Mouse (Mus musculus): ENCODE measurements around the gene Pim3.
"Not testable (repeated sequence)": the region's sequence is repeated elsewhere in the genome, so short reads cannot be mapped to it uniquely, and the experiment has no call there.

Gene Pim3

GRCm38 (mm10) chr15:88861772-88862622, at the start of gene Pim3:
Pim3 (plus strand) TSS chr15:88862186.
- DNase-seq (ENCODE audit: low spot score), result peak; percentile 95

GRCm38 (mm10) chr15:88813262-88813661, 48.7 kb upstream of the Pim3 start:
- no peak for DNase-seq (ENCODE audit: low spot score)

GRCm38 (mm10) chr15:88813873-88814272, 48.1 kb upstream of the Pim3 start:
- not testable (repeated sequence) for DNase-seq (ENCODE audit: low spot score)

GRCm38 (mm10) chr15:88814411-88815047, 47.5 kb upstream of the Pim3 start:
- no peak for DNase-seq (ENCODE audit: low spot score)

- no peak for DNase-seq (ENCODE audit: low spot score)
Measured at GRCm38 (mm10) chr15:88815196-88815700, 46.7 kb upstream of the Pim3 start.

GRCm38 (mm10) chr15:88819026-88819905, 42.7 kb upstream of the Pim3 start, which contains the start of the genes Alg12 and Creld2:
Alg12 (minus strand) TSS chr15:88819318.
Creld2 (plus strand) TSS chr15:88819646.
- DNase-seq (ENCODE audit: low spot score), result peak; percentile 99

GRCm38 (mm10) chr15:88819906-88820303, 42.1 kb upstream of the Pim3 start:
- no peak for DNase-seq (ENCODE audit: low spot score)

GRCm38 (mm10) chr15:88821403-88821802, 40.6 kb upstream of the Pim3 start:
- DNase-seq (ENCODE audit: low spot score), result no peak

- DNase-seq (ENCODE audit: low spot score), result no peak
Measured at GRCm38 (mm10) chr15:88822513-88822912, 39.5 kb upstream of the Pim3 start.

GRCm38 (mm10) chr15:88823376-88823775, 38.6 kb upstream of the Pim3 start:
- no peak for DNase-seq (ENCODE audit: low spot score)

GRCm38 (mm10) chr15:88827466-88827865, 34.5 kb upstream of the Pim3 start:
- no peak for DNase-seq (ENCODE audit: low spot score)

- peak; percentile 75 for DNase-seq (ENCODE audit: low spot score)
Measured at GRCm38 (mm10) chr15:88827991-88828799, 33.8 kb upstream of the Pim3 start.

GRCm38 (mm10) chr15:88828800-88829705, 32.9 kb upstream of the Pim3 start:
- peak; percentile 93 for DNase-seq (ENCODE audit: low spot score)

- no peak for DNase-seq (ENCODE audit: low spot score)
Measured at GRCm38 (mm10) chr15:88829791-88830440, 32.1 kb upstream of the Pim3 start.

- no peak for DNase-seq (ENCODE audit: low spot score)
Measured at GRCm38 (mm10) chr15:88830696-88831095, 31.3 kb upstream of the Pim3 start.

GRCm38 (mm10) chr15:88831482-88831881, 30.5 kb upstream of the Pim3 start:
- DNase-seq (ENCODE audit: low spot score), result peak; percentile 79

- DNase-seq (ENCODE audit: low spot score), result no peak
Measured at GRCm38 (mm10) chr15:88832536-88832935, 29.4 kb upstream of the Pim3 start.

GRCm38 (mm10) chr15:88836031-88836430, 26.0 kb upstream of the Pim3 start:
- no peak for DNase-seq (ENCODE audit: low spot score)

- no peak for DNase-seq (ENCODE audit: low spot score)
Measured at GRCm38 (mm10) chr15:88836571-88836970, 25.4 kb upstream of the Pim3 start.
